Mouse (Mus musculus) megakaryocyte, embryonic 14.5 days (primary cell): Measurements from ENCODE around the gene Pdlim3. TPM values are rescaled to one million over a fixed set of nuclear protein-coding genes. Genes with fewer than 3 reads are reported as not detected.

Experiments used
- H3K27me3 ChIP-seq: replicated peaks from 2 replicates; pipeline ENCODE3; 2012; ENCODE audit warnings: inconsistent platforms
- H3K36me3 ChIP-seq: replicated peaks from 2 replicates; pipeline ENCODE3; 2012; ENCODE audit warnings: low read length, inconsistent platforms, mixed read lengths
- H3K4me1 ChIP-seq: 2 replicates; pipeline ENCODE4 v1.6.1; 2012; ENCODE audit warnings: inconsistent platforms
- H3K4me3 ChIP-seq: replicated peaks from 2 replicates; pipeline ENCODE3; 2012; ENCODE audit warnings: moderate library complexity, mild to moderate bottlenecking, inconsistent platforms
- H3K9me3 ChIP-seq: 2 replicates; pipeline ENCODE4 v1.6.1; 2012; ENCODE audit warnings: inconsistent platforms
- FLI1 ChIP-seq: IDR thresholded peaks from 2 replicates; pipeline ENCODE4 v1.6.1; 2012; ENCODE audit warnings: low read length, inconsistent platforms, mixed read lengths
- GATA1 ChIP-seq: IDR thresholded peaks from 3 replicates; pipeline ENCODE4 v1.6.1; 2012; ENCODE audit warnings: mixed read lengths, low read length, inconsistent platforms, borderline replicate concordance
- polyA plus RNA-seq: library from polyadenylated mRNA; stranded (reverse); fragments of >175 nt; gene quantifications from 2 replicates; pipeline ENCODE4 v1.2.3, GENCODE M21; 2012; ENCODE audit warnings: low replicate concordance; ENCODE audit not compliant: insufficient read depth

The Pdlim3 gene
- polyA plus RNA-seq, 1 experiment = not detected

DNA sequence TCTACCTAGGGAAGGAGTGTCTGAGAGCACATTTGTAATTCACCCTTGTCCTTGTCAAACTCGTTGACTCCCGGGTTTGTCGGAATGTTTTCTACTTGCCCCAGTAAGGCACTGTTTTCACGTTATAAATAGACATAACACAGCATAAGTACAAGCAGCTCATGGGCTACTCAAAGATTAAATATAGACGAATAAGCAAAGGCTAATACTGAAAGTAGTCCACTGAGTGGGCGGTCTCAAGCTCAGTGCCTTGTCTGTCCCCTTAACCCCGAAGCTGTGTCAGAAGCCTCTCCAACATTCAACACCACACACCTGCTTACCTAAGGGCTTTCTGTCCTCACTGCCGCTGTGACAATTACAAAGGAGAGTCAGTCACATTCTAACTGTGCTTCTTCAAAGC is 16.4 kb downstream of the Pdlim3 start:
- no peak overlapping the region for H3K4me3 ChIP-seq
- TF ChIP-seq FLI1 = no peak
- TF ChIP-seq GATA1 = no peak
- H3K9me3 ChIP-seq = no peaks in the 10 kb centered on the region
- H3K4me1 ChIP-seq = no peaks in the 10 kb centered on the region
- no peaks in the 10 kb centered on the region for H3K36me3 ChIP-seq
- no peaks in the 10 kb centered on the region for H3K27me3 ChIP-seq

- Histone ChIP-seq H3K27me3 (no peaks in the 10 kb centered on the region), H3K36me3 (no peaks in the 10 kb centered on the region), H3K4me1 (no peaks in the 10 kb centered on the region), H3K9me3 (no peaks in the 10 kb centered on the region), H3K4me3 (no peak overlapping the region)
- TF ChIP-seq GATA1 (no peak), FLI1 (no peak)
These were observed 18.4 kb downstream of the Pdlim3 start for GRCm38 (mm10) chr8:45903659-45904058.

DNA sequence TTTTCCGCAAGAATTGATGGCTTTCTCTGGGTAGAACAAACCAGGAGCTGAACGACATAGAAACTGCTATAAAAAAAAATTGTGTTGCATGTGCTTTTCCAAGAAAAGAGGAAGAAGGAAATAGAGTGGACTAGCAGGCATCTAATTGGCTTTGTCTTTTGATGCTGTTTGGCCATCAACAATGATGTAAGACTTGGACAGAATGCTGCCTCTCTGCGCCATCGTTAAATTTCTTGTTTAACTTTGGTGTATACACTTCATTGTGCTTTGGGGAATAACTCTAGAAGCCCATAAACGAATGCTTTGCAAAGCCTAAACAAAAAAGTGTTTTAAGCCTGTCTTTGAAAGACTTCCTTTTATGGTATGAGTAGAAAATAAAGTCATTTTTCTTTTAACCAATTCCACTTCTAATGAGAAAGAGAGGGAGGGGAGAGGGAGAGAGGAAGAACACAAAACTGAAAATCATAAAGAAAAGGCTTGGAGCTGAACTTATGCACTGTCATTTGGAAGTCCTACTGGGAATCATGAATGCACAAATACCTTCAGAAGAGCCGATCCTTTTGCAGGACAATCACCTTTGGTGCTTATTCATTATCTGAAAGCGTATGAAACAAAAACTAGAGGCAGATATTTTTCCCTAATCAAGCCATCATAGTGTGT is 20.5 kb downstream of the Pdlim3 start:
- TF ChIP-seq GATA1 (no peak), FLI1 (no peak)
- Histone ChIP-seq H3K4me1 (no peaks in the 10 kb centered on the region), H3K4me3 (no peak overlapping the region), H3K9me3 (no peaks in the 10 kb centered on the region), H3K27me3 (no peaks in the 10 kb centered on the region), H3K36me3 (no peaks in the 10 kb centered on the region)

DNA sequence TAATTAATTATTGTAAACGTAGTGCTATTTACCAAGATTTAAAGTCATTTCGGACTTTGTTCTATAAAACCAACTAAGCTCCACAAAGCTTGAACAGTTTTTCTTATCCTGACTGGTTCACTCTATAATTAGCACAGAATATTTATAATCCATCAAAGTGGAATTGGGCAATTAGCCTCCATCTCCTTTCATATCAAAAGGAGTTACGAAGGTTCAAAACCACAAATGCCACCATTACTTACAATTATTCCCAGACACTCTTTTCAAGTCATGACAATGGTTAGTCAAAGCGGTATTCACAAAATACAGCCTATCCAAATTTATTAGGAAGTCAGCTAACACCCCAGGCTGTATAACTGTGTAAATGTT is 21.0 kb downstream of the Pdlim3 start:
- Histone ChIP-seq H3K4me1 (no peaks in the 10 kb centered on the region), H3K9me3 (no peaks in the 10 kb centered on the region), H3K4me3 (no peak overlapping the region), H3K27me3 (no peaks in the 10 kb centered on the region), H3K36me3 (no peaks in the 10 kb centered on the region)
- TF ChIP-seq GATA1 (no peak), FLI1 (no peak)

DNA sequence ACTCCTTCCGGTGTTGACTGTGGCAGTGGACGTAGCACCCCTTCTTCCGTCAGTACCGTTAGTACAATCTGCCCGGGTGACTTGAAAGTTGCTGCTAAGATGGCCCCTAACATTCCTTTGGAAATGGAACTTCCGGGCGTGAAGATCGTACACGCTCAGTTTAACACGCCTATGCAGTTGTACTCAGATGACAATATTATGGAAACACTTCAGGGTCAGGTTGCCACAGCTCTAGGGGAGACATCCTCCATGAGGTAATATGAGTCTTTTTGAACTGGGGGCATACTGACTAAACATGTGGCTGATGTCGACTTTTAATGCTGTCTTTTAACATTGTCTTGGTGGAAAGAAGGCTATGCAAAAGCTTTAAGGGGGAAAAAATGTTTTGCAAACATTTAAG is 28.4 kb downstream of the Pdlim3 start:
- TF ChIP-seq FLI1 (no peak), GATA1 (no peak)
- no peaks in the 10 kb centered on the region for H3K9me3 ChIP-seq
- H3K4me1 ChIP-seq = no peaks in the 10 kb centered on the region
- H3K36me3 ChIP-seq = no peaks in the 10 kb centered on the region
- H3K27me3 ChIP-seq = no peaks in the 10 kb centered on the region
- no peak overlapping the region for H3K4me3 ChIP-seq

DNA sequence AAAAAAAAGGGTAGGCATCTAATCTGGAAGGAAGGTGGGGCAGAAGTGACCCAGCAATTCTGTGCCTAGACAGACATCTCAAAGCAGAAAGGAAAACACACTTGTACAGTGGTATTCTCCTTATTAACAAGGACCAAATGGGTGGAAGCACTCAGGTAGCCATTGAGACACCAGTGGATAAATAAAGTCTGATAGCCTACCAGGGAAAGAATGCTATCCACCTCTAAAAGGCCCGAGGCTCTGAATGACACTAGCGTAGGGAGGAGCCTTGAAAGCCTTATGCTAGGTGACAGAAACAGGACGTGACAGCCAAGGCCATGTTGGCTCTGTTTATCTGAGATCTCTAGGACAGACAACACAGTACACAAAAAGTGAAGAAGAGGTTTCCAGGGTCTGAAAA is 31.2 kb downstream of the Pdlim3 start:
- no peaks in the 10 kb centered on the region for H3K36me3 ChIP-seq
- no peak overlapping the region for H3K4me3 ChIP-seq
- no peaks in the 10 kb centered on the region for H3K4me1 ChIP-seq
- no peaks in the 10 kb centered on the region for H3K9me3 ChIP-seq
- TF ChIP-seq FLI1 (no peak), GATA1 (no peak)
- H3K27me3 ChIP-seq = no peaks in the 10 kb centered on the region

DNA sequence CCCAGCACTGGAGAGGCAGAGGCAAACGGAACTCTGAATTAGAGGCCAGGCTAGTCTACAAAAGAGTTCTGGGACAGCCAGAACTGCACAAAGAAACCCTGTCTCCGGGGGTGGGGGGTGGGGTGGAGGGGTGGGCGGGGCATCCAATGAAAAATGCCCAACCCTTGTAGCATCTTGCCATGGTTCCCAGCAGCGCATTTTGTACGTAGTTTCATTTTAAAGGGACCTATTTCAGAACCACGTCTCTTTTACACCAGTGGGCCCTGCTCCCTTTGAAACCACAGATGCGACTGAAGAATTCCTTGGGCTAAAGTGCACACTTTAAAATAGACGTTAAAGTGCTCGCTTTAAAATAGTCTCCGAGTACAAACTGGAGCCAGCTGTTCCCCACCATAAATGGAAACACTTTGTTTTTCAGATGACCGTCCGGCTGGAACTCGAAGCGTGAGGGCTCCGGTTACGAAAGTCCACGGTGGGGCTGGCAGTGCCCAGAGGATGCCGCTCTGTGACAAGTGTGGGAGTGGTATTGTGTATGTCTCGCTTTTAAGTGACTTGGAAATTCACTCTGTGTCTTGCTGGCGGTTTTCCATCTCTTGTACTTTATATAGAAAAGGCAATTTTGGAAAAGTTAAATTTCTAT is 31.9 kb downstream of the Pdlim3 start:
- TF ChIP-seq GATA1 = no peak
- no peak for TF ChIP-seq FLI1
- H3K4me3 ChIP-seq = no peak overlapping the region
- H3K4me1 ChIP-seq = no peaks in the 10 kb centered on the region
- no peaks in the 10 kb centered on the region for H3K9me3 ChIP-seq
- H3K27me3 ChIP-seq = no peaks in the 10 kb centered on the region
- H3K36me3 ChIP-seq = no peaks in the 10 kb centered on the region

- TF ChIP-seq FLI1 (no peak), GATA1 (no peak)
- Histone ChIP-seq H3K4me3 (no peak overlapping the region), H3K36me3 (no peaks in the 10 kb centered on the region), H3K9me3 (no peaks in the 10 kb centered on the region), H3K27me3 (no peaks in the 10 kb centered on the region), H3K4me1 (no peaks in the 10 kb centered on the region)
These were observed 33.6 kb downstream of the Pdlim3 start for GRCm38 (mm10) chr8:45918891-45919290.

GRCm38 (mm10) chr8:45920392-45920791 is 35.1 kb downstream of the Pdlim3 start:
- TF ChIP-seq FLI1 (no peak), GATA1 (no peak)
- Histone ChIP-seq H3K4me1 (no peaks in the 10 kb centered on the region), H3K9me3 (no peaks in the 10 kb centered on the region), H3K27me3 (no peaks in the 10 kb centered on the region), H3K36me3 (no peaks in the 10 kb centered on the region), H3K4me3 (no peak overlapping the region)

GRCm38 (mm10) chr8:45922116-45922515 is 36.9 kb downstream of the Pdlim3 start:
- no peak overlapping the region for H3K4me3 ChIP-seq
- no peaks in the 10 kb centered on the region for H3K27me3 ChIP-seq
- H3K4me1 ChIP-seq = no peaks in the 10 kb centered on the region
- no peaks in the 10 kb centered on the region for H3K9me3 ChIP-seq
- no peak for TF ChIP-seq FLI1
- no peak for TF ChIP-seq GATA1
- H3K36me3 ChIP-seq = no peaks in the 10 kb centered on the region

- peaks cover 7% of the 10 kb centered on the region; the same call in 1 of the 2 replicates for H3K9me3 ChIP-seq
- H3K27me3 ChIP-seq = peaks cover 5% of the 10 kb centered on the region
- TF ChIP-seq GATA1 = no peak
- no peak for TF ChIP-seq FLI1
- H3K4me3 ChIP-seq = peak within 1 kb of the TSS; percentile 74
- H3K4me1 ChIP-seq = peaks cover 8% of the 10 kb centered on the region
- H3K36me3 ChIP-seq = no peaks in the 10 kb centered on the region
These were observed 49.3 kb downstream of the Pdlim3 start, which contains the start of gene Ccdc110 for GRCm38 (mm10) chr8:45934582-45935014. Gene Ccdc110 (plus strand): TSS chr8:45934619.
